Mouse (Mus musculus): ENCODE results near the gene Trhr2. TPM values are rescaled to one million over a fixed set of nuclear protein-coding genes. Genes with fewer than 3 reads are reported as not detected.
A peak's percentile ranks its signal among the peaks of the same experiment; 100 is the strongest.

Gene Trhr2
- total RNA-seq (2021), result not detected

- intact Hi-C loops (cut with DNase I), result no loop called here
- DNase-seq, result no peak
Observed at GRCm38 (mm10) chr8:122360696-122361416, at the start of gene Trhr2. Gene Trhr2 (minus strand): TSS chr8:122360746.

GRCm38 (mm10) chr8:122407678-122408077, 47.1 kb upstream of the Trhr2 start:
- intact Hi-C loops (cut with DNase I), result no loop called here
- DNase-seq, result no peak

GRCm38 (mm10) chr8:122405146-122405805, 44.7 kb upstream of the Trhr2 start:
- intact Hi-C loops (cut with DNase I), result no loop called here

GRCm38 (mm10) chr8:122398186-122398585, 37.6 kb upstream of the Trhr2 start:
- intact Hi-C loops (cut with DNase I), result no loop called here
- DNase-seq, result no peak

More at GRCm38 (mm10) chr8:122405146-122405805, 44.7 kb upstream of the Trhr2 start:
- DNase-seq, result no peak

GRCm38 (mm10) chr8:122395291-122395690, 34.7 kb upstream of the Trhr2 start:
- no peak for DNase-seq
- intact Hi-C loops (cut with DNase I), result no loop called here

GRCm38 (mm10) chr8:122393717-122394116, 33.2 kb upstream of the Trhr2 start:
- intact Hi-C loops (cut with DNase I), result no loop called here
- no peak for DNase-seq

- no peak for DNase-seq
- intact Hi-C loops (cut with DNase I), result no loop called here
Observed at GRCm38 (mm10) chr8:122390758-122391157, 30.2 kb upstream of the Trhr2 start.

- intact Hi-C loops (cut with DNase I), result no loop called here
- DNase-seq, result no peak
Observed at GRCm38 (mm10) chr8:122389357-122389756, 28.8 kb upstream of the Trhr2 start.

- no peak for DNase-seq
- intact Hi-C loops (cut with DNase I), result no loop called here
Observed at GRCm38 (mm10) chr8:122383039-122383438, 22.5 kb upstream of the Trhr2 start.

- intact Hi-C loops (cut with DNase I), result loop anchor here (5.0 kb wide), 1 partner anchor 101 kb away; the partner anchor contains the start of genes Ctu2 and Rnf166
- DNase-seq, result peak; percentile 99
Observed at GRCm38 (mm10) chr8:122376365-122377231, 16.1 kb upstream of the Trhr2 start, which contains the start of gene Zc3h18. Gene Zc3h18 (plus strand): TSS chr8:122376609.

GRCm38 (mm10) chr8:122375751-122376364, 15.3 kb upstream of the Trhr2 start:
- DNase-seq, result no peak
- intact Hi-C loops (cut with DNase I), result loop anchor here (5.0 kb wide), 1 partner anchor 101 kb away; the partner anchor contains the start of genes Ctu2 and Rnf166

- DNase-seq, result no peak
- intact Hi-C loops (cut with DNase I), result loop anchor here (5.0 kb wide), 1 partner anchor 102 kb away; the partner anchor contains the start of genes Ctu2 and Rnf166
Observed at GRCm38 (mm10) chr8:122375320-122375719, 14.8 kb upstream of the Trhr2 start.

GRCm38 (mm10) chr8:122371706-122372105, 11.2 kb upstream of the Trhr2 start:
- intact Hi-C loops (cut with DNase I), result no loop called here
- DNase-seq, result no peak

GRCm38 (mm10) chr8:122369665-122370064, 9.1 kb upstream of the Trhr2 start:
- DNase-seq, result peak; percentile 80 to 88
- intact Hi-C loops (cut with DNase I), result loop anchor here (1.0 to 2.0 kb wide), 2 partner anchors 25 to 96 kb away; no protein-coding TSS in a partner anchor

GRCm38 (mm10) chr8:122368494-122368893, 7.9 kb upstream of the Trhr2 start:
- DNase-seq, result no peak
- intact Hi-C loops (cut with DNase I), result loop anchor here (2.0 kb wide), 1 partner anchor 24 kb away; no protein-coding TSS in a partner anchor

GRCm38 (mm10) chr8:122362967-122363366, 2.4 kb upstream of the Trhr2 start:
- no peak for DNase-seq
- intact Hi-C loops (cut with DNase I), result no loop called here

- DNase-seq, result no peak
- intact Hi-C loops (cut with DNase I), result no loop called here
Observed at GRCm38 (mm10) chr8:122362271-122362670, 1.7 kb upstream of the Trhr2 start.

GRCm38 (mm10) chr8:122359111-122359775, 1.3 kb downstream of the Trhr2 start:
- intact Hi-C loops (cut with DNase I), result no loop called here
- DNase-seq, result no peak

- intact Hi-C loops (cut with DNase I), result no loop called here
Observed at GRCm38 (mm10) chr8:122357641-122358040, 2.9 kb downstream of the Trhr2 start.

GRCm38 (mm10) chr8:122357202-122357601, 3.3 kb downstream of the Trhr2 start:
- no peak for DNase-seq
- intact Hi-C loops (cut with DNase I), result no loop called here

More at GRCm38 (mm10) chr8:122357641-122358040, 2.9 kb downstream of the Trhr2 start:
- no peak for DNase-seq
